Comparison of ENCODE assay signal across 8 mouse cellular contexts in genomic region chr15:5243036-5243958, GRCm38 (mm10). TPM values are rescaled to one million over a fixed set of nuclear protein-coding genes. Genes with fewer than 3 reads are reported as not detected.
DNase-seq lines count a peak whose midpoint lies in the region; ATAC-seq and TF ChIP-seq lines count a peak whose summit lies in the region.

No protein-coding gene starts in this region.

- no peak overlapping the region for H3K27ac ChIP-seq in ES-E14 (ENCODE audit: insufficient read depth, low read depth, low read length, poor library complexity, severe bottlenecking)
- H3K27ac ChIP-seq in forebrain, embryonic 14.5 days (ENCODE audit: low read depth, low read length) = no peak overlapping the region
- no peak overlapping the region for H3K27ac ChIP-seq in intestine, embryonic 14.5 days (ENCODE audit: low read depth)

- peaks cover 37% of the 10 kb centered on the region for H3K27me3 ChIP-seq in forebrain, embryonic 14.5 days (replicated peaks; ENCODE audit: control insufficient read depth, insufficient read depth, low read length)
- peaks cover 47% of the 10 kb centered on the region for H3K27me3 ChIP-seq in intestine, embryonic 14.5 days (replicated peaks; ENCODE audit: control insufficient read depth, insufficient read depth, low read length)
- H3K27me3 ChIP-seq in megakaryocyte, embryonic 14.5 days (replicated peaks) = peaks cover 44% of the 10 kb centered on the region

- peaks cover 0 to 9% of the 10 kb centered on the region in 2 experiments; a peak in 1 of 4 replicates for H3K4me1 ChIP-seq in ES-E14 (ENCODE audit: control insufficient read depth in 2 of 2, insufficient read depth in 2 of 2, low read length in 2 of 2, poor library complexity in 1 of 2)
- H3K4me1 ChIP-seq in forebrain, embryonic 14.5 days (ENCODE audit: control insufficient read depth, insufficient read depth, low read length) = peaks cover 15% of the 10 kb centered on the region
- peaks cover 20% of the 10 kb centered on the region for H3K4me1 ChIP-seq in intestine, embryonic 14.5 days (replicated peaks; ENCODE audit: control insufficient read depth, insufficient read depth, low read length)
- H3K4me1 ChIP-seq in megakaryocyte, embryonic 14.5 days = peaks cover 61% of the 10 kb centered on the region

- 0 out of 2 replicates have a peak overlapping the region, but pooled peaks have one; percentile 13 for H3K9ac ChIP-seq in ES-E14 (ENCODE audit: insufficient read depth, low read depth, low read length, poor library complexity, severe bottlenecking)
- peak overlapping the region; percentile 56; the same call in 1 of the 2 replicates for H3K9ac ChIP-seq in forebrain, embryonic 14.5 days (ENCODE audit: low read length)
- 0 out of 2 replicates have a peak overlapping the region, but pooled peaks have one; percentile 32 for H3K9ac ChIP-seq in intestine, embryonic 14.5 days (ENCODE audit: low read length)

- H3K4me2 ChIP-seq in forebrain, embryonic 14.5 days (ENCODE audit: low read length) = peak overlapping the region; percentile 79
- peak overlapping the region; percentile 99 for H3K4me2 ChIP-seq in intestine, embryonic 14.5 days (ENCODE audit: low read length)

- no peaks in the 10 kb centered on the region for H3K36me3 ChIP-seq in ES-E14 (ENCODE audit: control insufficient read depth, insufficient read depth, low read length, poor library complexity, severe bottlenecking)
- H3K36me3 ChIP-seq in forebrain, embryonic 14.5 days (ENCODE audit: control insufficient read depth, insufficient read depth, low read length) = no peaks in the 10 kb centered on the region
- no peaks in the 10 kb centered on the region for H3K36me3 ChIP-seq in intestine, embryonic 14.5 days (ENCODE audit: control insufficient read depth, insufficient read depth, low read length)
- H3K36me3 ChIP-seq in megakaryocyte, embryonic 14.5 days (replicated peaks; ENCODE audit: low read length) = no peaks in the 10 kb centered on the region

- peak overlapping the region; percentile 71 to 97 for H3K4me3 ChIP-seq in ES-E14 (ENCODE audit: insufficient read depth in 1 of 2, low read depth in 1 of 2, low read length in 2 of 2, poor library complexity in 1 of 2, severe bottlenecking in 1 of 2)
- H3K4me3 ChIP-seq in forebrain, embryonic 14.5 days (ENCODE audit: low read depth, low read length) = peak overlapping the region; percentile 38
- H3K4me3 ChIP-seq in intestine, embryonic 14.5 days (ENCODE audit: low read depth, low read length) = peak overlapping the region; percentile 56
- peak overlapping the region; percentile 95 for H3K4me3 ChIP-seq in megakaryocyte, embryonic 14.5 days (replicated peaks)

- peak; percentile 15 for DNase-seq in adrenal gland, adult 2 months
- no peak for DNase-seq in adrenal gland, postnatal 4 days (ENCODE audit: low spot score in 2 of 2)
- DNase-seq in ES-E14 (ENCODE audit: low read depth, low spot score) = no peak
- peak; percentile 6 for DNase-seq in forebrain, embryonic 14.5 days (ENCODE audit: low spot score)
- no peak for DNase-seq in intestine, embryonic 14.5 days (ENCODE audit: low spot score)
- peak; percentile 13 to 30 for DNase-seq in thymus, postnatal 10 days (ENCODE audit: low spot score in 2 of 2)
- no peak for DNase-seq in frontal cortex, adult 2 months (ENCODE audit: extremely low spot score in 1 of 2, low spot score in 1 of 2)

- in situ Hi-C loops in ES-E14 (cut with MboI; ENCODE audit: low sequenced_read_pairs in 2 of 2, unreplicated experiment in 2 of 2) = loop anchor here (25.0 kb wide), 2 partner anchors 844 to 969 kb away; no protein-coding TSS in a partner anchor

- ATAC-seq in forebrain, embryonic 14.5 days = no peak
- peak; percentile 1; the same call in 1 of the 2 replicates for ATAC-seq in intestine, embryonic 14.5 days (replicated peaks; ENCODE audit: low FRiP score, low TSS enrichment, low read depth)

- WGBS in forebrain, embryonic 14.5 days = 7% methylated on average over 40 of the region's 40 CpGs
- WGBS in intestine, embryonic 14.5 days = 7% methylated on average over 40 of the region's 40 CpGs

- H3K9me3 ChIP-seq in ES-E14 (ENCODE audit: control insufficient read depth, insufficient read depth, low read depth, low read length) = no peaks in the 10 kb centered on the region
- no peaks in the 10 kb centered on the region for H3K9me3 ChIP-seq in forebrain, embryonic 14.5 days (replicated peaks; ENCODE audit: control insufficient read depth, low read length)
- no peaks in the 10 kb centered on the region for H3K9me3 ChIP-seq in intestine, embryonic 14.5 days (ENCODE audit: control insufficient read depth, low read length)
- H3K9me3 ChIP-seq in megakaryocyte, embryonic 14.5 days = no peaks in the 10 kb centered on the region

TF ChIP-seq in ES-E14, 5 proteins besides CTCF, POLR2A, EP300 and RAD21:
- TF ChIP-seq ZNF384 (IDR thresholded peaks at IDR 0.05; ENCODE audit: low read depth, low read length) (no peak), HCFC1 (IDR thresholded peaks at IDR 0.05; ENCODE audit: borderline replicate concordance, insufficient read depth, low read length) (no peak), MAFK (IDR thresholded peaks at IDR 0.05; ENCODE audit: insufficient read depth, low read depth, low read length) (no peak), ZC3H11A (IDR thresholded peaks at IDR 0.05; ENCODE audit: borderline replicate concordance, low read depth, low read length) (no peak), CHD2 (IDR thresholded peaks at IDR 0.05; ENCODE audit: low read depth, low read length) (no peak)

RNA-seq across cellular contexts. Expression of gene Ptger4, which starts 0.7 kb away (rescaled TPM):
- total RNA-seq in adrenal gland, adult 2 months (2021) = 1 to 10 TPM; 1.2 to 1.3 TPM
- 4.4 and 5.5 TPM in 2 replicates for polyA plus RNA-seq in adrenal gland, adult 2 months (2012; rRNA removed)
- 1 to 10 TPM; 2.0 to 3.1 TPM for total RNA-seq in adrenal gland, postnatal 4 days (2021)
- 1.6 and 2.0 TPM in 2 replicates for total RNA-seq in ES-E14 (2012; rRNA removed)
- 0.42 and 0.51 TPM in 2 replicates for polyA plus RNA-seq in forebrain, embryonic 14.5 days (2014; fragmentation: Nextera tagmentation; extraction: Ambion mirVana)
- polyA plus RNA-seq in intestine, embryonic 14.5 days (2014; fragmentation: Nextera tagmentation; extraction: Ambion mirVana) = 3.9 and 4.3 TPM in 2 replicates
- polyA plus RNA-seq in megakaryocyte, embryonic 14.5 days (2012; ENCODE audit: insufficient read depth, low replicate concordance) = 1.3 TPM in 1 of 2 replicates, not detected in the other
- polyA plus RNA-seq in frontal cortex, adult 2 months (2012; rRNA removed) = 0.74 and 1.1 TPM in 2 replicates

RNA-seq across cellular contexts. Expression of gene Ttc33, which starts 58.0 kb away (rescaled TPM):
- total RNA-seq in adrenal gland, adult 2 months (2021) = 10 to 100 TPM; 52.5 to 63.2 TPM
- 0.66 and 1.2 TPM in 2 replicates for polyA plus RNA-seq in adrenal gland, adult 2 months (2012; rRNA removed)
- 10 to 100 TPM; 47.3 to 55.2 TPM for total RNA-seq in adrenal gland, postnatal 4 days (2021)
- 24.2 and 25.2 TPM in 2 replicates for total RNA-seq in ES-E14 (2012; rRNA removed)
- 65.6 and 75.5 TPM in 2 replicates for polyA plus RNA-seq in forebrain, embryonic 14.5 days (2014; fragmentation: Nextera tagmentation; extraction: Ambion mirVana)
- 37.4 and 41.2 TPM in 2 replicates for polyA plus RNA-seq in intestine, embryonic 14.5 days (2014; fragmentation: Nextera tagmentation; extraction: Ambion mirVana)
- 18.4 TPM in 1 of 2 replicates, not detected in the other for polyA plus RNA-seq in megakaryocyte, embryonic 14.5 days (2012; ENCODE audit: insufficient read depth, low replicate concordance)
- polyA plus RNA-seq in frontal cortex, adult 2 months (2012; rRNA removed) = 46.5 and 52.7 TPM in 2 replicates

Comparison
In these comparisons a context has a peak if more than half of its experiments do, and no peak if none do; other contexts are left out.
1. DNase-seq: peak in adrenal gland, adult 2 months (single experiment), forebrain, embryonic 14.5 days (single experiment) and thymus, postnatal 10 days (2 of 2); none in adrenal gland, postnatal 4 days (0 of 2), ES-E14 (single experiment), intestine, embryonic 14.5 days (single experiment) and frontal cortex, adult 2 months (0 of 2).
2. H3K4me3 ChIP-seq: peak in every context shown above with its lines; median percentile 95 in megakaryocyte, embryonic 14.5 days; 84 in ES-E14; 56 in intestine, embryonic 14.5 days; 38 in forebrain, embryonic 14.5 days.
3. Peak in every context shown above with its lines, with median percentiles within 50 percentile points of each other: H3K9ac ChIP-seq.